Mouse (Mus musculus): ENCODE data around the gene Edem3. TPM values are rescaled to one million over a fixed set of nuclear protein-coding genes. Genes with fewer than 3 reads are reported as not detected.

Edem3 gene
- total and polyA plus RNA-seq, 2 experiments from 2014 or later, result 6.6 to 16.5 TPM

GRCm38 (mm10) chr1:151848286-151848685 lies 93.1 kb downstream of the Edem3 start:
- Histone ChIP-seq H3K4me2 (ENCODE audit: low read depth, low read length) (no peak overlapping the region), H3K27me3 (ENCODE audit: control insufficient read depth, insufficient read depth, low read length) (no peaks in the 10 kb centered on the region), H3K36me3 (replicated peaks; ENCODE audit: control insufficient read depth, insufficient read depth, low read length) (no peaks in the 10 kb centered on the region), H3K4me1 (ENCODE audit: control insufficient read depth, insufficient read depth) (no peaks in the 10 kb centered on the region), H3K9ac (replicated peaks; ENCODE audit: low read depth, low read length) (no peak overlapping the region), H3K4me3 (ENCODE audit: low read depth, low read length) (no peak overlapping the region), H3K9me3 (replicated peaks; ENCODE audit: control insufficient read depth, low read length) (no peaks in the 10 kb centered on the region), H3K27ac (ENCODE audit: low read depth) (no peak overlapping the region)
- no peak for DNase-seq (ENCODE audit: low spot score)
- TF ChIP-seq CTCF (IDR thresholded peaks at IDR 0.05; ENCODE audit: low read depth) (no peak), EP300 (IDR thresholded peaks at IDR 0.05; ENCODE audit: low read depth) (no peak)
- whole genome bisulfite sequencing, result 95% methylated on average over 2 of the region's 2 CpGs
- no peak for ATAC-seq (ENCODE audit: insufficient read depth, low read depth)

GRCm38 (mm10) chr1:151849993-151850608 lies 94.9 kb downstream of the Edem3 start:
- H3K4me1 ChIP-seq (ENCODE audit: control insufficient read depth, insufficient read depth), result no peaks in the 10 kb centered on the region
- no peak for DNase-seq (ENCODE audit: low spot score)
- H3K36me3 ChIP-seq (replicated peaks; ENCODE audit: control insufficient read depth, insufficient read depth, low read length), result no peaks in the 10 kb centered on the region
- no peak overlapping the region for H3K4me2 ChIP-seq (ENCODE audit: low read depth, low read length)
- ATAC-seq (ENCODE audit: insufficient read depth, low read depth), result no peak
- H3K9ac ChIP-seq (replicated peaks; ENCODE audit: low read depth, low read length), result no peak overlapping the region
- H3K27ac ChIP-seq (ENCODE audit: low read depth), result no peak overlapping the region
- H3K4me3 ChIP-seq (ENCODE audit: low read depth, low read length), result no peak overlapping the region
- TF ChIP-seq CTCF (IDR thresholded peaks at IDR 0.05; ENCODE audit: low read depth) (no peak), EP300 (IDR thresholded peaks at IDR 0.05; ENCODE audit: low read depth) (no peak)
- H3K9me3 ChIP-seq (replicated peaks; ENCODE audit: control insufficient read depth, low read length), result no peaks in the 10 kb centered on the region
- H3K27me3 ChIP-seq (ENCODE audit: control insufficient read depth, insufficient read depth, low read length), result no peaks in the 10 kb centered on the region
- 80% methylated on average over 16 of the region's 16 CpGs for WGBS

GRCm38 (mm10) chr1:151851051-151851848 lies 96.1 kb downstream of the Edem3 start:
- no peaks in the 10 kb centered on the region for H3K36me3 ChIP-seq (replicated peaks; ENCODE audit: control insufficient read depth, insufficient read depth, low read length)
- no peak for DNase-seq (ENCODE audit: low spot score)
- no peaks in the 10 kb centered on the region for H3K27me3 ChIP-seq (ENCODE audit: control insufficient read depth, insufficient read depth, low read length)
- H3K9ac ChIP-seq (replicated peaks; ENCODE audit: low read depth, low read length), result no peak overlapping the region
- no peak for TF ChIP-seq EP300 (IDR thresholded peaks at IDR 0.05; ENCODE audit: low read depth)
- peak; percentile 2; the same call in 1 of the 2 replicates for TF ChIP-seq CTCF (IDR thresholded peaks at IDR 0.05; ENCODE audit: low read depth)
- H3K4me2 ChIP-seq (ENCODE audit: low read depth, low read length), result no peak overlapping the region
- no peak overlapping the region for H3K27ac ChIP-seq (ENCODE audit: low read depth)
- WGBS, result 81% methylated on average over 20 of the region's 20 CpGs
- ATAC-seq (ENCODE audit: insufficient read depth, low read depth), result no peak
- no peaks in the 10 kb centered on the region for H3K9me3 ChIP-seq (replicated peaks; ENCODE audit: control insufficient read depth, low read length)
- H3K4me3 ChIP-seq (ENCODE audit: low read depth, low read length), result no peak overlapping the region
- H3K4me1 ChIP-seq (ENCODE audit: control insufficient read depth, insufficient read depth), result no peaks in the 10 kb centered on the region

- 0 out of 2 replicates have a peak, but pooled peaks cover 4% of the 10 kb centered on the region for H3K4me1 ChIP-seq (ENCODE audit: control insufficient read depth, insufficient read depth)
- no peak overlapping the region for H3K4me3 ChIP-seq (ENCODE audit: low read depth, low read length)
- no peaks in the 10 kb centered on the region for H3K36me3 ChIP-seq (replicated peaks; ENCODE audit: control insufficient read depth, insufficient read depth, low read length)
- no peak overlapping the region for H3K4me2 ChIP-seq (ENCODE audit: low read depth, low read length)
- no peak for TF ChIP-seq EP300 (IDR thresholded peaks at IDR 0.05; ENCODE audit: low read depth)
- no peak for TF ChIP-seq CTCF (IDR thresholded peaks at IDR 0.05; ENCODE audit: low read depth)
- DNase-seq (ENCODE audit: low spot score), result no peak
- no peak for ATAC-seq (ENCODE audit: insufficient read depth, low read depth)
- 79% methylated on average over 3 of the region's 3 CpGs for WGBS
- H3K27me3 ChIP-seq (ENCODE audit: control insufficient read depth, insufficient read depth, low read length), result no peaks in the 10 kb centered on the region
- no peak overlapping the region for H3K9ac ChIP-seq (replicated peaks; ENCODE audit: low read depth, low read length)
- no peak overlapping the region for H3K27ac ChIP-seq (ENCODE audit: low read depth)
- H3K9me3 ChIP-seq (replicated peaks; ENCODE audit: control insufficient read depth, low read length), result no peaks in the 10 kb centered on the region
Observed at GRCm38 (mm10) chr1:151851976-151852375, 96.8 kb downstream of the Edem3 start.

- no peak overlapping the region for H3K4me2 ChIP-seq (ENCODE audit: low read depth, low read length)
- H3K36me3 ChIP-seq (replicated peaks; ENCODE audit: control insufficient read depth, insufficient read depth, low read length), result no peaks in the 10 kb centered on the region
- 75% methylated on average over 1 of the region's 1 CpGs for WGBS
- H3K9me3 ChIP-seq (replicated peaks; ENCODE audit: control insufficient read depth, low read length), result no peaks in the 10 kb centered on the region
- no peak overlapping the region for H3K27ac ChIP-seq (ENCODE audit: low read depth)
- no peak overlapping the region for H3K4me3 ChIP-seq (ENCODE audit: low read depth, low read length)
- DNase-seq (ENCODE audit: low spot score), result no peak
- no peak for ATAC-seq (ENCODE audit: insufficient read depth, low read depth)
- H3K27me3 ChIP-seq (ENCODE audit: control insufficient read depth, insufficient read depth, low read length), result no peaks in the 10 kb centered on the region
- no peak overlapping the region for H3K9ac ChIP-seq (replicated peaks; ENCODE audit: low read depth, low read length)
- no peak for TF ChIP-seq CTCF (IDR thresholded peaks at IDR 0.05; ENCODE audit: low read depth)
- TF ChIP-seq EP300 (IDR thresholded peaks at IDR 0.05; ENCODE audit: low read depth), result no peak
- H3K4me1 ChIP-seq (ENCODE audit: control insufficient read depth, insufficient read depth), result peaks cover 11% of the 10 kb centered on the region; the same call in 1 of the 2 replicates
Observed at GRCm38 (mm10) chr1:151855561-151855960, 100.4 kb downstream of the Edem3 start.

Measured in heart, postnatal 0 days (tissue).